Mouse (Mus musculus): ENCODE measurements around the gene Klhl3. TPM values are rescaled to one million over a fixed set of nuclear protein-coding genes. Genes with fewer than 3 reads are reported as not detected.

The Klhl3 gene
- polyA plus RNA-seq, 1 experiment from 2014 or later, result 13.2 TPM

DNA sequence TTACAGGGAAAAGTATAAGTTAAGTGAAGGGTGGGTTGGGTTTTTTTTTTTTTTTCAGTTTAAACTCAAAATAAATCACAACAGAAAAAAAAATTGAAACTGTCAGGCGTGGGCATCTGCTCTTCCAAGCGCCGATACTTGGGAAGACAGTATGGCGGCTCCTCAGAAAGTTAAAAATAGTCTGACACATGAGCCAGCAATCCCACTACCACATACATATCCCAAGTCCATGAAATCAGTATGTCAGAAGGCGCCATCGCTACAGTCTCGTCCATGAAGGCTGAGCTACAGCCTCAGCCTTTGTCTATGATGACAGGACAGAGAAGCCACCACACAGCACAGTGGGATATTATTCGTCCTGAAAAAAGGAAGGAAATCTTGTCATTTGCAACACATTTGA is 86.3 kb downstream of the Klhl3 start:
- Histone ChIP-seq H3K9me3 (ENCODE audit: control insufficient read depth, low read length) (no peaks in the 10 kb centered on the region), H3K9ac (ENCODE audit: low read depth, low read length) (no peak overlapping the region), H3K4me2 (ENCODE audit: low read length) (no peak overlapping the region), H3K27me3 (replicated peaks; ENCODE audit: control insufficient read depth, insufficient read depth, low read length) (no peaks in the 10 kb centered on the region), H3K36me3 (ENCODE audit: control insufficient read depth, insufficient read depth, low read length) (no peaks in the 10 kb centered on the region), H3K27ac (ENCODE audit: low read depth, low read length) (no peak overlapping the region), H3K4me1 (ENCODE audit: control insufficient read depth, insufficient read depth, low read depth, low read length) (peaks cover 14% of the 10 kb centered on the region), H3K4me3 (ENCODE audit: low read length) (no peak overlapping the region)
- WGBS, result 77% methylated on average over 8 of the region's 8 CpGs
- no peak for ATAC-seq

DNA sequence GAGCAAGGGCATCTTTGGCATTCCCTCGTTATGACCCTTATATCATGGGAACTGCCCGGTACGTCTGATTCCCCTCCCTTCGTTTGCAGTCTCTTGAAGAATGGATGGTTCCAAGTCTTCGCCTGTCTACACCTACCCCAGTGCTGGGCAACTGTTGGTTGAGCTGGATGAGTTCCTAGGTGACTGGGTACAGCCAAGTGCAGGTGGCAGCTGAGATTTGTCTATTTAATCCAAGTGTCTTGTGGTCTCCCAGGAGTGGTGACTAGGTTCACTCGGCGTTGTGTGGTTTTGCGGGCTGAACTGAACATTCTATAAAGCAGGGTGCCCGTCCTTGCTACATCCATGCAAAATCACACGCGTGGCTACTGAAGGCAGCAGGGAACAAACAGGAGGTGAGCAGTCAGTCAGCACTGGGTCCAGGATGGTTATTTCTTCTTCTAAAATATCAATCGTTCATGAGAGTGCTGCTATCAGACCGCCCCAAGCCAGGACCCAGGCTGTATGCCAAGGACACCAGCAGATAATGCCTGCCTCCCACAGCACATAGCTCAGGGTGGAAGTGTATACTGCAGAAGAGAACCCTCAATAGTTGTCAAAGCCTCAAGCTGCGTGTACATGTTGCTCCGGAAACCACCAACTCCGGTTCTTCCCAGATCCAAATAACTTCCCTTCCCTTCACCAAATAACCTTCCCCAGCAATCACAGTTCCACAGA is 87.5 kb downstream of the Klhl3 start:
- ATAC-seq, result no peak
- no peaks in the 10 kb centered on the region for H3K9me3 ChIP-seq (ENCODE audit: control insufficient read depth, low read length)
- no peaks in the 10 kb centered on the region for H3K36me3 ChIP-seq (ENCODE audit: control insufficient read depth, insufficient read depth, low read length)
- H3K4me3 ChIP-seq (ENCODE audit: low read length), result no peak overlapping the region
- 90% methylated on average over 16 of the region's 16 CpGs for WGBS
- H3K4me2 ChIP-seq (ENCODE audit: low read length), result no peak overlapping the region
- no peak overlapping the region for H3K9ac ChIP-seq (ENCODE audit: low read depth, low read length)
- H3K27me3 ChIP-seq (replicated peaks; ENCODE audit: control insufficient read depth, insufficient read depth, low read length), result no peaks in the 10 kb centered on the region
- no peak overlapping the region for H3K27ac ChIP-seq (ENCODE audit: low read depth, low read length)
- peaks cover 14% of the 10 kb centered on the region for H3K4me1 ChIP-seq (ENCODE audit: control insufficient read depth, insufficient read depth, low read depth, low read length)

DNA sequence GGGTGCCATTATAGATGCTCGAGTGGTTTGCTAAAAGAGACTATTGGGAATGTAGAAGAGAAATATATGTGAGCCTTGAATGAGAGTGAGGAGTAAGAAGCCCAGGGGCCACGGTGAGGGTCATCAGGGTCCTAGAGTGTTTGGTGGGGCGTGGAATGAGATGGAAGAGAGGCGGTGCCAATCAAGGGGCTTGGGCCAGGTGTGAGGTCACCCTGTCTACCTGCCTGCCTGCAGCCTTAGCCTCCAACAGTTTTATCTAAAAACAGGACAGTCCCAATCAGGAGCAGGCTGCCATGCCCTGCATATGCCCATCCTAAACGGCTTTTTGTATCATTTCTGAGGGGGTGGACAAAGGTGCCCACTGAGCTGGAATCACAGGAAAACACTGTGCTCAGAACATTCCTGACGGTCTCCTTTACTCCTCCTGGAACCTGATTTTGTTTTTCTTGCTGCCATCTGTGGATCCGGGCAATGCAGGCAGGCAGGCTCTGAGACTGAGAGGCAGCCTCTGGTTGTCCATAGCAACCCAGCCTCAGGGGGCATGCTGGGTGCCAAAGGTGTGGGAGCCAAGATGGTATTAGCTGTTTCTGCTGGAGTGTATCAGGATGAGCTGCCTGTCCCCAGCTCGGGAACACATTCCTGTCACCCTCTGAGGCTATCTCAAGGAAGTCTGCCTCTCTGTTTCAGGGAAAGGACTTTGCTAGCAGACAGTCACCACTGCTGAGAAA is 89.5 kb downstream of the Klhl3 start:
- no peaks in the 10 kb centered on the region for H3K9me3 ChIP-seq (ENCODE audit: control insufficient read depth, low read length)
- H3K27ac ChIP-seq (ENCODE audit: low read depth, low read length), result peak overlapping the region; percentile 59
- H3K4me1 ChIP-seq (ENCODE audit: control insufficient read depth, insufficient read depth, low read depth, low read length), result peaks cover 14% of the 10 kb centered on the region
- H3K4me3 ChIP-seq (ENCODE audit: low read length), result no peak overlapping the region
- no peaks in the 10 kb centered on the region for H3K27me3 ChIP-seq (replicated peaks; ENCODE audit: control insufficient read depth, insufficient read depth, low read length)
- ATAC-seq, result peak; percentile 90
- no peak overlapping the region for H3K4me2 ChIP-seq (ENCODE audit: low read length)
- H3K9ac ChIP-seq (ENCODE audit: low read depth, low read length), result peak overlapping the region; percentile 23; the same call in 1 of the 2 replicates
- peaks cover 4% of the 10 kb centered on the region for H3K36me3 ChIP-seq (ENCODE audit: control insufficient read depth, insufficient read depth, low read length)
- WGBS, result 55% methylated on average over 8 of the region's 8 CpGs

DNA sequence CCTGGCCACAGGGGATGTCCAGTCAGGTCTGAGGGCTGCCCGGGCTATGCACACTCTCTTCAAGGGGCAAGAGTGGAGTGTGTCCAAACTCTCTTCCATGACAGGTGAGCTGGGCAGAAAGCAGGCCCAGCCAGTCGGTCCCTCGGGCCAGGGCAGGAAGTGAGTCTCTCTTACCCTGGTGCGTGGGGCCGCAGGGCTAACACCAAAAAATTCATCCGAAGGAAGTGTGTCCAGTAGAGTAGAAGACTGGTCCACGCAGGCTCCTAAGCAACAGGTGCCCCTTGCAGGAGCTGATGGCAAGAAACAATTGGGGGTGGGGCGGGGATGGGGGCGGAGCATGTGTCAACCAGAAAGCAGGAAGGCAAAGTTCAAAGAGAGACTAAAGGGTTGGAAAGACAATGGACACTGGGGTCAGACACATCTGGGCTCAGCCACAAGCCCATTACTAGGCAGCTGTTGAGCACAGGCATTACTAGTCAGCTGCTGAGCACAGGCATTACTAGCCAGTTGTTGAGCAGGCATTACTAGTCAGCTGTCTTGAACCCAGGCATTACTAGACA is 90.3 kb downstream of the Klhl3 start:
- Histone ChIP-seq H3K36me3 (ENCODE audit: control insufficient read depth, insufficient read depth, low read length) (peaks cover 8% of the 10 kb centered on the region), H3K4me1 (ENCODE audit: control insufficient read depth, insufficient read depth, low read depth, low read length) (peaks cover 14% of the 10 kb centered on the region), H3K27ac (ENCODE audit: low read depth, low read length) (no peak overlapping the region), H3K4me3 (ENCODE audit: low read length) (no peak overlapping the region), H3K9me3 (ENCODE audit: control insufficient read depth, low read length) (no peaks in the 10 kb centered on the region), H3K9ac (ENCODE audit: low read depth, low read length) (no peak overlapping the region), H3K4me2 (ENCODE audit: low read length) (no peak overlapping the region), H3K27me3 (replicated peaks; ENCODE audit: control insufficient read depth, insufficient read depth, low read length) (no peaks in the 10 kb centered on the region)
- peak; percentile 8; the same call in 1 of the 2 replicates for ATAC-seq
- WGBS, result 78% methylated on average over 9 of the region's 9 CpGs

- H3K27me3 ChIP-seq (replicated peaks; ENCODE audit: control insufficient read depth, insufficient read depth, low read length), result no peaks in the 10 kb centered on the region
- no peak overlapping the region for H3K4me3 ChIP-seq (ENCODE audit: low read length)
- no peak overlapping the region for H3K27ac ChIP-seq (ENCODE audit: low read depth, low read length)
- ATAC-seq, result no peak
- peaks cover 8% of the 10 kb centered on the region for H3K36me3 ChIP-seq (ENCODE audit: control insufficient read depth, insufficient read depth, low read length)
- peaks cover 11% of the 10 kb centered on the region for H3K4me1 ChIP-seq (ENCODE audit: control insufficient read depth, insufficient read depth, low read depth, low read length)
- no peaks in the 10 kb centered on the region for H3K9me3 ChIP-seq (ENCODE audit: control insufficient read depth, low read length)
- H3K4me2 ChIP-seq (ENCODE audit: low read length), result no peak overlapping the region
- 85% methylated on average over 10 of the region's 10 CpGs for WGBS
- no peak overlapping the region for H3K9ac ChIP-seq (ENCODE audit: low read depth, low read length)
Measured at GRCm38 (mm10) chr13:58020428-58020827, 93.0 kb downstream of the Klhl3 start.

- no peak overlapping the region for H3K9ac ChIP-seq (ENCODE audit: low read depth, low read length)
- 83% methylated on average over 6 of the region's 6 CpGs for WGBS
- H3K27ac ChIP-seq (ENCODE audit: low read depth, low read length), result no peak overlapping the region
Measured at GRCm38 (mm10) chr13:58017298-58017697, 96.1 kb downstream of the Klhl3 start.

DNA sequence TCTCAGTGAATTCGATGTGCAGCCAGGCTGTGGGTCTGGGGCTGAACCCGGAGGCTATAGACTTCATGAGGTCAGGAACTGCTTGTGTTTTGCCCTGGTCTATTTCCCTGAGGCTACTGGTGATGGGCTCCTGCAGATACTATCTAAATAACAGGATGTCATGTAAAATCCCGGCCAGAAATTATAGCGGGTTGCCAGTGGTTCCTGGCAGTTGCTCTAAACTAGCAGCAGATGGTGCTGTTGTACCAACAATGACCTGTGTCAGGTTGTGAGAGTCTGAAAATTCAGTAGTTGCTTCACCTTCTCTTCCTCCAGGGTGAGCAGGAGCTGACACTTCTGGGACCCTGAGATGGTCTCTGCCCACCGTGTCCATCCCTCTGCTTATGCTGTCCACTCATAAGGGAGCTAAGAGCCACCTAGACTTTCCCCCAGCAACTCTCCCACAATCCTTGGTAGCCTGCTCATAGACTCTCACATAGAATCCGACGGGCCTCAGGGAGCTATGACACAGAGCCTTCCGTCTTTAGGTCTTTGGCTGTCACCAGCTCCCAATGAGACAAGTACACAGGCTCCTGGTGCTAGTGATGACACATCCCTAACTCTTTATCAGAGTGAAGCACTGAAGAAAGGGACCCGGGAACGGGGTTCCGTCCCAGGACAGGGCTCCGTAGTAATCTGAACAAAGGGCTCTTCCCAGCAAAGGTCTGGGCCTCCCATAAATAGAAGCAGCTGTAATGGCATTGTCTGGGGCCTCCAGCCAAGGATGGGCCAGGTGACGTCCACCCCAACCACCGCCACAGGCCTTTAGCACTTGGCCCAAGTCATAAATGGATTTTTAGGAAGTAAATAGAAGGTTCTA is 101.1 kb downstream of the Klhl3 start:
- H3K36me3 ChIP-seq (ENCODE audit: control insufficient read depth, insufficient read depth, low read length), result peaks cover 7% of the 10 kb centered on the region; the same call in 1 of the 2 replicates
- no peak overlapping the region for H3K4me3 ChIP-seq (ENCODE audit: low read length)
- H3K9ac ChIP-seq (ENCODE audit: low read depth, low read length), result no peak overlapping the region
- H3K9me3 ChIP-seq (ENCODE audit: control insufficient read depth, low read length), result no peaks in the 10 kb centered on the region
- peak; percentile 82 for ATAC-seq
- no peak overlapping the region for H3K27ac ChIP-seq (ENCODE audit: low read depth, low read length)
- H3K4me2 ChIP-seq (ENCODE audit: low read length), result no peak overlapping the region
- H3K4me1 ChIP-seq (ENCODE audit: control insufficient read depth, insufficient read depth, low read depth, low read length), result no peaks in the 10 kb centered on the region
- 61% methylated on average over 14 of the region's 14 CpGs for WGBS
- H3K27me3 ChIP-seq (replicated peaks; ENCODE audit: control insufficient read depth, insufficient read depth, low read length), result no peaks in the 10 kb centered on the region

More at GRCm38 (mm10) chr13:58017298-58017697, 96.1 kb downstream of the Klhl3 start:
- H3K36me3 ChIP-seq (ENCODE audit: control insufficient read depth, insufficient read depth, low read length), result peaks cover 8% of the 10 kb centered on the region
- no peak overlapping the region for H3K4me2 ChIP-seq (ENCODE audit: low read length)
- no peaks in the 10 kb centered on the region for H3K27me3 ChIP-seq (replicated peaks; ENCODE audit: control insufficient read depth, insufficient read depth, low read length)
- no peaks in the 10 kb centered on the region for H3K9me3 ChIP-seq (ENCODE audit: control insufficient read depth, low read length)
- no peaks in the 10 kb centered on the region for H3K4me1 ChIP-seq (ENCODE audit: control insufficient read depth, insufficient read depth, low read depth, low read length)
- ATAC-seq, result no peak
- H3K4me3 ChIP-seq (ENCODE audit: low read length), result no peak overlapping the region

GRCm38 (mm10) chr13:58011526-58011925 is 101.9 kb downstream of the Klhl3 start:
- no peak for ATAC-seq
- peaks cover 7% of the 10 kb centered on the region; the same call in 1 of the 2 replicates for H3K36me3 ChIP-seq (ENCODE audit: control insufficient read depth, insufficient read depth, low read length)
- H3K4me1 ChIP-seq (ENCODE audit: control insufficient read depth, insufficient read depth, low read depth, low read length), result no peaks in the 10 kb centered on the region
- WGBS, result 76% methylated on average over 2 of the region's 2 CpGs
- H3K9me3 ChIP-seq (ENCODE audit: control insufficient read depth, low read length), result no peaks in the 10 kb centered on the region
- H3K27ac ChIP-seq (ENCODE audit: low read depth, low read length), result no peak overlapping the region
- no peak overlapping the region for H3K9ac ChIP-seq (ENCODE audit: low read depth, low read length)
- no peak overlapping the region for H3K4me2 ChIP-seq (ENCODE audit: low read length)
- H3K27me3 ChIP-seq (replicated peaks; ENCODE audit: control insufficient read depth, insufficient read depth, low read length), result no peaks in the 10 kb centered on the region
- H3K4me3 ChIP-seq (ENCODE audit: low read length), result no peak overlapping the region

Data from hindbrain, embryonic 16.5 days (tissue).